Mouse (Mus musculus): ENCODE data around the gene Lsamp. TPM values are rescaled to one million over a fixed set of nuclear protein-coding genes. Genes with fewer than 3 reads are reported as not detected.
"Not testable (repeated sequence)": the region's sequence is repeated elsewhere in the genome, so short reads cannot be mapped to it uniquely, and the experiment has no call there.

Lsamp gene
- polyA plus RNA-seq, 2 experiments from 2014 or later, result not detected

GRCm38 (mm10) chr16:40504262-40504960 lies 520.2 kb downstream of the Lsamp start:
- no peak for ATAC-seq

- no peak for ATAC-seq
These were observed 525.2 kb downstream of the Lsamp start for GRCm38 (mm10) chr16:40509146-40510030.

- no peak for ATAC-seq
These were observed 552.6 kb downstream of the Lsamp start for GRCm38 (mm10) chr16:40536754-40537153.

- no peak for ATAC-seq
These were observed 565.5 kb downstream of the Lsamp start for GRCm38 (mm10) chr16:40549663-40550062.

- no peak for ATAC-seq
These were observed 571.4 kb downstream of the Lsamp start for GRCm38 (mm10) chr16:40555608-40556007.

- no peak for ATAC-seq
These were observed 573.6 kb downstream of the Lsamp start for GRCm38 (mm10) chr16:40557680-40558249.

GRCm38 (mm10) chr16:40567431-40567941 lies 583.3 kb downstream of the Lsamp start:
- no peak for ATAC-seq

- ATAC-seq, result no peak
These were observed 588.1 kb downstream of the Lsamp start for GRCm38 (mm10) chr16:40572085-40572745.

- no peak for ATAC-seq
These were observed 597.9 kb downstream of the Lsamp start for GRCm38 (mm10) chr16:40582076-40582475.

GRCm38 (mm10) chr16:40593161-40593560 lies 609.0 kb downstream of the Lsamp start:
- no peak for ATAC-seq

GRCm38 (mm10) chr16:40601431-40602387 lies 617.5 kb downstream of the Lsamp start:
- ATAC-seq, result no peak

- ATAC-seq, result no peak
These were observed 623.3 kb downstream of the Lsamp start for GRCm38 (mm10) chr16:40607509-40607908.

- ATAC-seq, result not testable (repeated sequence)
These were observed 632.5 kb downstream of the Lsamp start for GRCm38 (mm10) chr16:40616697-40617096.

- not testable (repeated sequence) for ATAC-seq
These were observed 636.9 kb downstream of the Lsamp start for GRCm38 (mm10) chr16:40621086-40621485.

GRCm38 (mm10) chr16:40627159-40627558 lies 643.0 kb downstream of the Lsamp start:
- no peak for ATAC-seq

- ATAC-seq, result no peak
These were observed 655.6 kb downstream of the Lsamp start for GRCm38 (mm10) chr16:40639621-40640371.

- no peak for ATAC-seq
These were observed 668.6 kb downstream of the Lsamp start for GRCm38 (mm10) chr16:40652800-40653199.

GRCm38 (mm10) chr16:40653508-40653907 lies 669.3 kb downstream of the Lsamp start:
- no peak for ATAC-seq

- ATAC-seq, result no peak
These were observed 672.2 kb downstream of the Lsamp start for GRCm38 (mm10) chr16:40656347-40656746.

- no peak for ATAC-seq
These were observed 672.7 kb downstream of the Lsamp start for GRCm38 (mm10) chr16:40656871-40657270.

GRCm38 (mm10) chr16:40685531-40685930 lies 701.4 kb downstream of the Lsamp start:
- no peak for ATAC-seq

All from CD4-positive, CD25-positive, alpha-beta regulatory T cell, adult 4 months (primary cell).